ENCODE assay signal across 9 mouse cellular contexts in the genomic region with DNA sequence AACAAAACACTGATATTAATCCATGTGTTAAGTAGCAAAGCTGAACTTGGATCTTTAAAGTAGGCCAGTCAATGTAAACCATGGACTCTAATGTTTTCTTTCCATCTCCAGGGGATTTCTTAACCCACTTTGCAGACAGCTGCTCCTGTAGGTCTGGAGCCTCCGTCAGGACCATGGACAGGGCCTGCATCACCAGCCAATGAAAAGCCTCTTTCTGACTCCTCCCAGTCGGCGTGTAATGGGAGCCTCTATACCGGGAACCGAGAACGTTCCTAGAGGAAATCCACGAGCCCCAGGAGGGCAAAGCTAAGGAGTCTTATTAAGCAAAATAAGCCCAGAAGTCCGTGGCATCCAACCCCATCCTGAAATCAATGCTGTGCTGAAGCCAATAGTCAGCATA.
DNase-seq lines count a peak whose midpoint lies in the region; ATAC-seq and TF ChIP-seq lines count a peak whose summit lies in the region.
"Had no signal": no experiment of that assay in that cellular context is flagged by ENCODE, and none has a peak within 500 bp of the region (broad histone marks: within the 10 kb centered on the region; RNA-seq: fewer than 3 reads in every experiment).

No protein-coding gene starts in this region.

- H3K4me2 ChIP-seq in heart, embryonic 12.5 days = no peak overlapping the region
- H3K4me2 ChIP-seq in CH12.LX (ENCODE audit: insufficient read depth, low read depth, poor library complexity, severe bottlenecking) = no peak overlapping the region
- peak overlapping the region; percentile 36; the same call in 1 of the 2 replicates for H3K4me2 ChIP-seq in limb, embryonic 13.5 days (replicated peaks)

- in situ Hi-C loops in CH12.LX (cut with MboI; ENCODE audit: low pct_ligation_motif_present, low pct_unique_long_range_greater_than_20kb, low sequenced_read_pairs) = no loop called here

- 0% methylated on average over 8 of the region's 8 CpGs for WGBS in heart, embryonic 12.5 days
- under 1% methylated on average over 8 of the region's 8 CpGs for WGBS in limb, embryonic 13.5 days

- no peaks in the 10 kb centered on the region for H3K4me1 ChIP-seq in heart, embryonic 12.5 days (replicated peaks)
- no peaks in the 10 kb centered on the region; a peak in 1 of 4 replicates for H3K4me1 ChIP-seq in CH12.LX (ENCODE audit: control insufficient read depth in 1 of 2, insufficient read depth in 2 of 2)
- no peaks in the 10 kb centered on the region for H3K4me1 ChIP-seq in limb, embryonic 13.5 days

- H3K79me2 ChIP-seq in CH12.LX (replicated peaks; ENCODE audit: control insufficient read depth, extremely low read depth, insufficient read depth, poor library complexity, severe bottlenecking) = no peaks in the 10 kb centered on the region

- no peak overlapping the region for H3K27ac ChIP-seq in heart, embryonic 12.5 days (ENCODE audit: poor library complexity, severe bottlenecking)
- H3K27ac ChIP-seq in CH12.LX (ENCODE audit: insufficient read depth, low read depth) = no peak overlapping the region
- H3K27ac ChIP-seq in limb, embryonic 13.5 days = no peak overlapping the region

- peak; percentile 19 to 20 for DNase-seq in heart, postnatal 14 days
- DNase-seq in CH12.LX (ENCODE audit: extremely low read depth) = peak; percentile 33
- peak; percentile 8 for DNase-seq in c-Kit-positive CD71-positive TER-119-positive erythroid progenitor cells, embryonic 14.5 days (ENCODE audit: low spot score)
- DNase-seq in left cerebral cortex, adult 8-10 months (ENCODE audit: low spot score in 2 of 2) = no peak
- DNase-seq in spleen, postnatal 4 days (ENCODE audit: low spot score in 2 of 2) = no peak
- no peak for DNase-seq in thymus, postnatal 14 days

- ATAC-seq in heart, embryonic 12.5 days (ENCODE audit: insufficient number of reproducible peaks, low FRiP score) = no peak
- peak; percentile 80; the same call in 1 of the 2 replicates for ATAC-seq in limb, embryonic 13.5 days (ENCODE audit: low FRiP score, low read depth)

- no peak for TF ChIP-seq EP300 in CH12.LX (IDR thresholded peaks at IDR 0.05; ENCODE audit: low read length)

- intact Hi-C loops in heart, postnatal 14 days (cut with DNase I) = no loop called here

- no peaks in the 10 kb centered on the region for H3K36me3 ChIP-seq in heart, embryonic 12.5 days
- H3K36me3 ChIP-seq in CH12.LX (replicated peaks in 1 of 2; ENCODE audit: control insufficient read depth in 1 of 2, insufficient read depth in 1 of 2, low read length in 1 of 2) = no peaks in the 10 kb centered on the region
- no peaks in the 10 kb centered on the region for H3K36me3 ChIP-seq in limb, embryonic 13.5 days

- no peak for TF ChIP-seq CTCF in CH12.LX (conservative IDR thresholded peaks at IDR 0.05 in 1 of 2, IDR thresholded peaks at IDR 0.05 in 1 of 2; ENCODE audit: low read depth in 2 of 2, low read length in 2 of 2)

- dilution Hi-C loops in CH12.LX (cut with MboI; ENCODE audit: extremely low pct_ligation_motif_present, extremely low pct_unique_long_range_greater_than_20kb, low sequenced_read_pairs) = no loop called here

- no peak overlapping the region for H3K9ac ChIP-seq in heart, embryonic 12.5 days
- no peak overlapping the region for H3K9ac ChIP-seq in CH12.LX (ENCODE audit: insufficient read depth, low read depth)
- H3K9ac ChIP-seq in limb, embryonic 13.5 days = no peak overlapping the region

- no peak overlapping the region for H3K4me3 ChIP-seq in heart, embryonic 12.5 days
- H3K4me3 ChIP-seq in CH12.LX (replicated peaks in 1 of 3; ENCODE audit: low read depth in 2 of 3, low read length in 2 of 3, poor library complexity in 1 of 3) = no peak overlapping the region
- H3K4me3 ChIP-seq in limb, embryonic 13.5 days = no peak overlapping the region
- H3K4me3 ChIP-seq: erythroblast, embryonic 14.5 days had no signal

- no peak for TF ChIP-seq RAD21 in CH12.LX (IDR thresholded peaks at IDR 0.05; ENCODE audit: low read depth, low read length)

- TF ChIP-seq POLR2A in CH12.LX (IDR thresholded peaks at IDR 0.05; ENCODE audit: low read depth, low read length) = no peak

- H3K9me3 ChIP-seq in heart, embryonic 12.5 days (replicated peaks) = peaks cover 3% of the 10 kb centered on the region; the same call in 1 of the 2 replicates
- peaks cover under 1% of the 10 kb centered on the region for H3K9me3 ChIP-seq in CH12.LX (replicated peaks; ENCODE audit: low read length)
- H3K9me3 ChIP-seq in limb, embryonic 13.5 days = no peaks in the 10 kb centered on the region

- H3K27me3 ChIP-seq in heart, embryonic 12.5 days (replicated peaks) = peaks cover 10% of the 10 kb centered on the region
- peaks cover 79% of the 10 kb centered on the region for H3K27me3 ChIP-seq in CH12.LX (replicated peaks)
- H3K27me3 ChIP-seq in limb, embryonic 13.5 days = peaks cover 11% of the 10 kb centered on the region

TF ChIP-seq in CH12.LX, 34 proteins besides CTCF, POLR2A, EP300 and RAD21:
- TF ChIP-seq ZC3H11A (IDR thresholded peaks at IDR 0.05; ENCODE audit: low read depth, low read length) (no peak), CHD2 (IDR thresholded peaks at IDR 0.05; ENCODE audit: low read length) (no peak), USF1 (IDR thresholded peaks at IDR 0.05; ENCODE audit: low read depth, low read length) (no peak), UBTF (IDR thresholded peaks at IDR 0.05; ENCODE audit: low read depth, low read length) (no peak), JUN (IDR thresholded peaks at IDR 0.05; ENCODE audit: insufficient read depth, low read depth, low read length) (no peak), KAT2A (IDR thresholded peaks at IDR 0.05; ENCODE audit: insufficient replicate concordance, low read length) (no peak), E2F4 (IDR thresholded peaks at IDR 0.05; ENCODE audit: insufficient replicate concordance, low read depth, low read length) (no peak), NRF1 (IDR thresholded peaks at IDR 0.05; ENCODE audit: low read depth, low read length) (no peak), RCOR1 (conservative IDR thresholded peaks at IDR 0.05; ENCODE audit: low read depth, low read length) (no peak), ZKSCAN1 (IDR thresholded peaks at IDR 0.05; ENCODE audit: borderline replicate concordance, low read depth, low read length) (no peak), ZNF384 (IDR thresholded peaks at IDR 0.05; ENCODE audit: low read depth, low read length) (no peak), SMC3 (IDR thresholded peaks at IDR 0.05; ENCODE audit: low read depth, low read length) (no peak), HCFC1 (IDR thresholded peaks at IDR 0.05; ENCODE audit: low read depth, low read length) (no peak), PAX5 (IDR thresholded peaks at IDR 0.05; ENCODE audit: low read length) (no peak), ELF1 (IDR thresholded peaks at IDR 0.05; ENCODE audit: low read depth, low read length) (no peak)

Comparison
In these comparisons a context has a peak if more than half of its experiments do, and no peak if none do; other contexts are left out.
1. DNase-seq: peak in heart, postnatal 14 days (2 of 2), CH12.LX (single experiment) and c-Kit-positive CD71-positive TER-119-positive erythroid progenitor cells, embryonic 14.5 days (single experiment); none in left cerebral cortex, adult 8-10 months (0 of 2), spleen, postnatal 4 days (0 of 2) and thymus, postnatal 14 days (single experiment).